Mouse (Mus musculus): ENCODE data around the gene Prkn.

Prkn gene

GRCm38 (mm10) chr17:11736531-11736930, 896.3 kb downstream of the Prkn start:
- in situ Hi-C loops (cut with MboI; ENCODE audit: low pct_unique_long_range_greater_than_20kb in 1 of 2, low sequenced_read_pairs in 2 of 2, unreplicated experiment in 1 of 2): no loop called here

GRCm38 (mm10) chr17:11737905-11738304, 897.7 kb downstream of the Prkn start:
- in situ Hi-C loops (cut with MboI; ENCODE audit: low pct_unique_long_range_greater_than_20kb in 1 of 2, low sequenced_read_pairs in 2 of 2, unreplicated experiment in 1 of 2): no loop called here

DNA sequence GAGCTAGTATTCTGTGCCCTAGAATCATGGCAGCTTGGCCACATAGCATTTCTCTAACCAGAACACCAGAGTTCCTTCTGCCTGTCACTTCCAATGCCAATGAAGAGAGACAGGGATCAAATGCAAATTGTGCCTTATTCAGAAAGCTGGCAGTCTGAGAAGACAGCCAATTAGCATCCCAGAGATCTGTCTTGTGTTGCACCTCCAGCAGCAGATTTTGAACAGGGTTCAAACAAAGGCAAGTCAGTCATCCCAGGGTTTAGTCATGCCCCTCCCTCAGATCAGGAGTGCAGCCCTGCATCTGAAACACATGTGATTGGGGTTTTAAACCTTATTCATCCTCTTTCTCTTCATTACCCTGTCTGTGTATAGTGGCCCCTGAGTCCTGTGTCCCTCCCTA, 900.5 kb downstream of the Prkn start:
- in situ Hi-C loops (cut with MboI; ENCODE audit: low pct_unique_long_range_greater_than_20kb in 1 of 2, low sequenced_read_pairs in 2 of 2, unreplicated experiment in 1 of 2): no loop called here

- in situ Hi-C loops (cut with MboI; ENCODE audit: low pct_unique_long_range_greater_than_20kb in 1 of 2, low sequenced_read_pairs in 2 of 2, unreplicated experiment in 1 of 2): no loop called here
These were observed 901.0 kb downstream of the Prkn start for GRCm38 (mm10) chr17:11741161-11741560.

DNA sequence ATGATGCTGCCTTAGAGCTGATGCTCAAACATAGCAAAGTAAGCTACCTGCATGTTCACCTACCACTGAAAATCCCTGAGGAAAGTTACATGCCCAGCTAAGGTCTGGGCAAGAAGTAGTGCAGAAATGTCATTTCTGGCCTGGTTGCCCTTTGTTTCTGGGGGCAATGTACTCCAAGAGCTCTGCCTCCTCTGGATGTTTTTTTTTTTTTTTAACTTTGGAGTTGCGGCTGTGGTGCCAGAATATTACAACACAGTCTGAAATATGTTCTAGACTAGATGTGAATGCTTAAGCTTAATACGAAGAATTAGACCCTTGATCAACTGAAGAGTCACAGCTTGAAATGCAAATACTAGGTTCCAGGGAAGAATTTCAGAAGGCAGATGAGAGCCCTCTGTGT, 911.1 kb downstream of the Prkn start:
- in situ Hi-C loops (cut with MboI; ENCODE audit: low pct_unique_long_range_greater_than_20kb in 1 of 2, low sequenced_read_pairs in 2 of 2, unreplicated experiment in 1 of 2): no loop called here

- in situ Hi-C loops (cut with MboI; ENCODE audit: low pct_unique_long_range_greater_than_20kb in 1 of 2, low sequenced_read_pairs in 2 of 2, unreplicated experiment in 1 of 2): no loop called here
These were observed 912.5 kb downstream of the Prkn start for GRCm38 (mm10) chr17:11752686-11753085.

DNA sequence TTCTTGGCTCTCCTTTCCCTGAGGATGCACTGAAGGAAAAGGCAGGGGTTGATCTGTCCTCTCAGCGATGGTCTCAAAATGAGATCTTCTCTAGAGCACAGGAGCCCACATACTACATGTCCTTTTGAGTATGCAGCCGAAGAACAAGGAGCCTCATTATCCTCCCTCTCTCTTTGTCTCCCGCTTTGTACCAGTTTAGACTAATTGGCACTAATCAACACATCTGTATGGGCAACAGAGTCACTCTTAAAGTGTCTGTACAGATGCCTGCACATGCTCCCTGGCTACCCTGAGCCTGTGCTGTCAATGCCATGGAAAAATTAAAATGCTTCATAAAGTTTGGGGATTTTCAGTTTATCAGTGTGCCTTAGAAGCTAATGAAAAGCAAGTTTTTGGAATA, 924.9 kb downstream of the Prkn start:
- in situ Hi-C loops (cut with MboI; ENCODE audit: low pct_unique_long_range_greater_than_20kb in 1 of 2, low sequenced_read_pairs in 2 of 2, unreplicated experiment in 1 of 2): no loop called here

DNA sequence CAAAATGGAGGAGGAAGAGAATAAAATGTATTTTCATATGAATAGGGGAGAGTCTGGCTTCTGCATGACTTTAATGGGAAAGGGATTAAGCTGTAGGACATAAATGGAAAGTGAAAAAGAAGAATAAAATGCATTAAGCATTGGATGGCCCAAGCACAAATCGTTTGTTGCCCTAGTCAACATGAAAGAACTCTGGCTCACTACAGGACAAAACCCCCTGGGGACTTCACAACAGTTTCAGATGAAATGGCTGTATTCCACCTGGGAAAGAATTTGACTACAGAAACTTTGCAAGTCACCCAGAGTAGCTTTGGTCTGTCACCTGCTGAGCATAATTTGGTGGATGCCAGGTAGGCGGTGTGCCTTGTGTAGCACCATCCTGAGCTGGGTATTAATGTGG, 925.4 kb downstream of the Prkn start:
- in situ Hi-C loops (cut with MboI; ENCODE audit: low pct_unique_long_range_greater_than_20kb in 1 of 2, low sequenced_read_pairs in 2 of 2, unreplicated experiment in 1 of 2): no loop called here

DNA sequence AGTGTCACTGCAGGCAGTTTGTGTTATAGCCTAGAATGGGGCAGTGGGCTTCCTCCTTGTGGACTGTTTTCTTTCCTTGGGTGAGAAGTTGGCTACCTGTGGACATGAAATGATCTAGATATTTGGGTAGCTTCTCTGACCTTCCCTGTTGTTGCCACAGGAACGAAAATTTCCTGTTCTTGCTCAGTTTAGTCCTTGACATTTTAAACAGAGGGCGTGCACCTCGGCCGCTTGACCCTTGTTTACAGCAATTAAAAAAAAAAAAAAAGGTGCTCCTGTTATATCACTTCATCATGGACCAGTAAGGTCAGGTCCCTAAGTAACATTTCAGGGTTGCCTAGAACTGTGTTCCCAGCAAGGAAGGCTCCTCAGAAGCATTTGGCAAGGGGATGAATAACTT, 927.1 kb downstream of the Prkn start:
- in situ Hi-C loops (cut with MboI; ENCODE audit: low pct_unique_long_range_greater_than_20kb in 1 of 2, low sequenced_read_pairs in 2 of 2, unreplicated experiment in 1 of 2): no loop called here

DNA sequence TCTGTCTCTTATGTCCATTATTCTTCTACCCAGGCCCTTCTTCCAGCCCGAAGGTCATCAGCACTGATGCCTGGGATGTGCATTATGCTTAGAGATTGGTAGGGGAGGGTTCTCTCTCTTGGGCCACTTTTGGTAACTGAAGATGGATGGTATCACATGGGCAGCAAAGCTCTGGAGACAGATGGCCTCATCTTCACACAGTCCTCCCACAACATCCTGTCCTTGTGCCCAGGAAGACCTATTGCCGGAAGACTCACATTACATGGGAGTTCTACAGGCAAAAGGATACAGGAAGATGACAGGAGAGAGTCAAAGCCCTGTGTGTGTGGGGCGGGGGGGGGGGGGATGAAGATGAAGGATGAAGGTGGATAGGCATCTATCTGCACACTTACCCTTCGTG, 928.2 kb downstream of the Prkn start:
- in situ Hi-C loops (cut with MboI; ENCODE audit: low pct_unique_long_range_greater_than_20kb in 1 of 2, low sequenced_read_pairs in 2 of 2, unreplicated experiment in 1 of 2): no loop called here

- in situ Hi-C loops (cut with MboI; ENCODE audit: low pct_unique_long_range_greater_than_20kb in 1 of 2, low sequenced_read_pairs in 2 of 2, unreplicated experiment in 1 of 2): no loop called here
These were observed 928.8 kb downstream of the Prkn start for GRCm38 (mm10) chr17:11768971-11769370.

GRCm38 (mm10) chr17:11769513-11769912, 929.3 kb downstream of the Prkn start:
- in situ Hi-C loops (cut with MboI; ENCODE audit: low pct_unique_long_range_greater_than_20kb in 1 of 2, low sequenced_read_pairs in 2 of 2, unreplicated experiment in 1 of 2): no loop called here

GRCm38 (mm10) chr17:11779547-11779946, 939.4 kb downstream of the Prkn start:
- in situ Hi-C loops (cut with MboI; ENCODE audit: low pct_unique_long_range_greater_than_20kb in 1 of 2, low sequenced_read_pairs in 2 of 2, unreplicated experiment in 1 of 2): no loop called here

- in situ Hi-C loops (cut with MboI; ENCODE audit: low pct_unique_long_range_greater_than_20kb in 1 of 2, low sequenced_read_pairs in 2 of 2, unreplicated experiment in 1 of 2): no loop called here
These were observed 939.8 kb downstream of the Prkn start for GRCm38 (mm10) chr17:11780005-11780404.

GRCm38 (mm10) chr17:11780805-11781481, 940.8 kb downstream of the Prkn start:
- in situ Hi-C loops (cut with MboI; ENCODE audit: low pct_unique_long_range_greater_than_20kb in 1 of 2, low sequenced_read_pairs in 2 of 2, unreplicated experiment in 1 of 2): no loop called here

DNA sequence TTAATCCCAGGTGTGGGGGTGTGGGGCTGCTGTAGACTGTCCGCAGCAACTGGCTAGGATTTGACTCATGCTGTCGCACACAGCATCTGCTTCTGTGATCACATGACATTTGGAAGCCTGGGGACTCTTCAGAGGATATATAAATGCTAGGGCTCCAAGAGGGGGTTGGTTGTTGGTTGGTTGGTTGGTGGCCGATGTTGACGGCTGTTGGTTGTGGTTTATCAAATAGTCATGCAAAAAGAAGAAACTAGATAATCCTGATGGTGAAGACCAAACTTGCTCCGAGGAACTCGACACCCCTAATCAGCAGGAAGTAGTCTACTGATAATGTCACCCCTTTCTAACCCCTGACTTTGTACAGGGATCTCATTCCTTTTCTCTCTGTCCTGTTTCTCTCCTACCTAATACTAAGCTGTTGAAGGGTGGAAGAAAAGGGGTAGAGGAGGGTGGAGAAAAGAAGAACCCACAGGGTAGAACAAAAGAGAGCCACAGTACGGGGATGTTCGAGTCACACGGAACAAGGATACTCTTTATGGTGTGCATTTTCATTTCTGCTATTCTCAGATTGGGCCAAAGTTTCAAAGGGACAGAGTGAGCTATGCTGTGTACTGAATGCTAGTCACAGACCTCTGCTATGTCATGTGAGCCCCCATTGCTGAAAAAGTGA, 948.2 kb downstream of the Prkn start:
- in situ Hi-C loops (cut with MboI; ENCODE audit: low pct_unique_long_range_greater_than_20kb in 1 of 2, low sequenced_read_pairs in 2 of 2, unreplicated experiment in 1 of 2): no loop called here

DNA sequence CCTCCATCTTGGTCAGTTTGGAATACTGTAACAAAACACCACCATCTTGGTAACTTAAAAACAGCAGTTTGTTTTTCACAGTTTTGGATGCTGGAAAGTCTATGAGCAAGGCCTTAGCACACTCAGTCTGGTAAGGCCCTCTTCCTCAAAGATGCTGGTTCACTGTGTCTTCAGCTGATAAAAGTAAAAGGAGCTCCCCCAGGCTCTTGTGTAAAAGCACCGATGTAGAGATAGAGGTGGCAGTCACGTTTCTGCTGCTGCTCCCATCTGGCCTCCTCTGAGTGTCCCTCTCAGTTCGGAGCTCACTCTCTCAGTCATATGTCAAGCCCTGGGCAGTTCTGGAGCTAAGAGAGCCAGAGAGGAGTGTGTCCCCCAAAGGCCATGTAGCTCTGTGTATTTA, 955.8 kb downstream of the Prkn start:
- in situ Hi-C loops (cut with MboI; ENCODE audit: low pct_unique_long_range_greater_than_20kb in 1 of 2, low sequenced_read_pairs in 2 of 2, unreplicated experiment in 1 of 2): no loop called here

DNA sequence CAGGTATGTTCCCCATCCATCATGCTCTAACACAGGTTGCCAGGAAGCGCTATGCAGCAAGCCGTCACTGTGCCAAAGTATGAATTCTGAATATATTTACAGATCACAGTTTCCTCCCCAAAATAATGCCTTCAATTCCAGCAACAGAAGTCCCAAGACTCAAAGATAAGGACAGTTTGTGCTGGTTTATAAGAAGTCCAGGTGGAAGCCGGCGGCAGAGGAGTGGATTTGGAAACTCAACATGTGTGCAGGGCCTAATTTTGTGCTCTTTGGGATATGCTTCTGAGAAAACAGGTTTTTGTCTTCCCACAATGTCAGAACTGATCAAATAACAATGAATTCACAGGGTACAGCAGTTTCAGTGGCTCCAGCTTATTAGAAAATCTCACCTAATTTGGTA, 961.0 kb downstream of the Prkn start:
- in situ Hi-C loops (cut with MboI; ENCODE audit: low pct_unique_long_range_greater_than_20kb in 1 of 2, low sequenced_read_pairs in 2 of 2, unreplicated experiment in 1 of 2): no loop called here

GRCm38 (mm10) chr17:11807280-11807679, 967.1 kb downstream of the Prkn start:
- in situ Hi-C loops (cut with MboI; ENCODE audit: low pct_unique_long_range_greater_than_20kb in 1 of 2, low sequenced_read_pairs in 2 of 2, unreplicated experiment in 1 of 2): no loop called here

DNA sequence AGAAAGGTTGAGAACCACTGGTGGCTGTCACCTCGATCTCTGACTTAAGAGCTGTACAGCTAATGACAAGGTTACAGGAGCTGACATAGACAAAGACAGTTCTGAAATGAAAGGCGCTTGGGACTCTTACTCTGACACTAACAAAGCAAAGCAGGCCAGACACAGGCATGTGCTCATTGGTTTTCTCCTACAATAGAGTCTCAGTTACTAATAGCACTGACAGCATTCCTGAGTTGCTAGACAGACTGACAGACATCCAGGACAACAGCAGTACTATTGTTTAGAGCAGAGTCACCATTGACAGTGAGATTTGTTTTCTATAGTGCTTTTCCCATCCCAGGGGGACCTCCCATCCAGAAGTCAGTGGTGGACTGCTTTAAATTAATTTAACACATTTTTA, 977.7 kb downstream of the Prkn start:
- in situ Hi-C loops (cut with MboI; ENCODE audit: low pct_unique_long_range_greater_than_20kb in 1 of 2, low sequenced_read_pairs in 2 of 2, unreplicated experiment in 1 of 2): no loop called here
